Mouse (Mus musculus) CH12.LX (cell line): ENCODE data around the gene Dhdh. TPM values are rescaled to one million over a fixed set of nuclear protein-coding genes. Genes with fewer than 3 reads are reported as not detected.
"Not testable (repeated sequence)": the region's sequence is repeated elsewhere in the genome, so short reads cannot be mapped to it uniquely, and the experiment has no call there.

Source experiments
- DNase-seq: peaks from one replicate; pipeline ENCODE4 v3.0.0-alpha.2; 2013; ENCODE audit errors: extremely low read depth
- H3K27ac ChIP-seq: 2 replicates; pipeline ENCODE4 v1.5.1; 2012; ENCODE audit warnings: low read depth, mild to moderate bottlenecking, control low read depth, moderate library complexity; ENCODE audit not compliant: insufficient read depth
- H3K27me3 ChIP-seq: replicated peaks from 2 replicates; pipeline ENCODE3; 2012; ENCODE audit warnings: inconsistent platforms
- H3K36me3 ChIP-seq, 2 experiments: replicated peaks in 1 of 2; 2 replicates each; pipeline versions ENCODE3 to v1.6.1; 2012; ENCODE audit warnings: inconsistent platforms in 1 of 2, low read length in 1 of 2, mild to moderate bottlenecking in 1 of 2, mixed read lengths in 1 of 2, moderate library complexity in 1 of 2; ENCODE audit not compliant: control insufficient read depth in 1 of 2, insufficient read depth in 1 of 2
- H3K4me1 ChIP-seq, 2 experiments: 2 replicates each; pipeline ENCODE4 v1.6.1; 2012; ENCODE audit warnings: inconsistent platforms in 1 of 2, moderate library complexity in 1 of 2; ENCODE audit not compliant: insufficient read depth in 2 of 2, control insufficient read depth in 1 of 2
- H3K4me2 ChIP-seq: 2 replicates; pipeline ENCODE4 v1.6.1; 2012; ENCODE audit warnings: low read depth, mild to moderate bottlenecking, control low read depth; ENCODE audit not compliant: poor library complexity, insufficient read depth, severe bottlenecking
- H3K4me3 ChIP-seq, 3 experiments: fragments of 150-350 bp in 1 of 3; sonication (generic) in 1 of 3; replicated peaks in 1 of 3; 2 replicates each; pipeline versions ENCODE3 to v1.5.1; 2011 to 2012; ENCODE audit warnings: low read depth in 2 of 3, low read length in 2 of 3, mild to moderate bottlenecking in 2 of 3, moderate library complexity in 2 of 3, control low read depth in 1 of 3, improper control_type of control experiment in 1 of 3, inconsistent platforms in 1 of 3, mixed read lengths in 1 of 3; ENCODE audit not compliant: poor library complexity in 1 of 3
- H3K79me2 ChIP-seq: replicated peaks from 2 replicates; pipeline ENCODE4 v1.6.1; 2012; ENCODE audit warnings: mild to moderate bottlenecking, moderate library complexity; ENCODE audit not compliant: control insufficient read depth, poor library complexity, insufficient read depth, severe bottlenecking; ENCODE audit errors: extremely low read depth
- H3K9ac ChIP-seq: 2 replicates; pipeline ENCODE4 v1.6.1; 2012; ENCODE audit warnings: low read depth, mild to moderate bottlenecking, control low read depth, moderate library complexity; ENCODE audit not compliant: insufficient read depth
- H3K9me3 ChIP-seq: replicated peaks from 2 replicates; pipeline ENCODE3; 2012; ENCODE audit warnings: low read length, inconsistent platforms, mixed read lengths
- BHLHE40 ChIP-seq: IDR thresholded peaks from 2 replicates; pipeline ENCODE4 v1.6.1; 2011; ENCODE audit warnings: mild to moderate bottlenecking, low read depth, low read length, improper control_type of control experiment
- CHD1 ChIP-seq: IDR thresholded peaks from 2 replicates; pipeline ENCODE4 v1.6.1; 2012; ENCODE audit warnings: low read depth, low read length, improper control_type of control experiment, inconsistent platforms
- CTCF ChIP-seq, 2 experiments: IDR thresholded peaks in 1 of 2; conservative IDR thresholded peaks in 1 of 2; 2 replicates each; pipeline ENCODE4 v1.5.1; 2011 to 2012; ENCODE audit warnings: low read depth in 2 of 2, low read length in 2 of 2, improper control_type of control experiment in 1 of 2, inconsistent platforms in 1 of 2, mild to moderate bottlenecking in 1 of 2, moderate library complexity in 1 of 2
- E2F4 ChIP-seq: IDR thresholded peaks from 2 replicates; pipeline ENCODE4 v1.6.1; 2011; ENCODE audit warnings: low read depth, low read length, improper control_type of control experiment; ENCODE audit not compliant: insufficient replicate concordance
- ELF1 ChIP-seq: IDR thresholded peaks from 2 replicates; pipeline ENCODE4 v1.6.1; 2014; ENCODE audit warnings: low read depth, mild to moderate bottlenecking, inconsistent platforms, low read length, improper control_type of control experiment
- EP300 ChIP-seq: IDR thresholded peaks from 2 replicates; pipeline ENCODE4 v1.6.1; 2011; ENCODE audit warnings: low read length, improper control_type of control experiment
- GABPA ChIP-seq: IDR thresholded peaks from 2 replicates; pipeline ENCODE4 v1.6.1; 2012; ENCODE audit warnings: low read depth, low read length, improper control_type of control experiment, inconsistent platforms; ENCODE audit not compliant: insufficient replicate concordance
- IRF4 ChIP-seq: IDR thresholded peaks from 2 replicates; pipeline ENCODE4 v1.6.1; 2014; ENCODE audit warnings: low read depth, mild to moderate bottlenecking, inconsistent platforms, low read length, improper control_type of control experiment
- JUND ChIP-seq: conservative IDR thresholded peaks from 2 replicates; pipeline ENCODE4 v1.6.1; 2011; ENCODE audit warnings: low read depth, low read length, improper control_type of control experiment
- MAX ChIP-seq: IDR thresholded peaks from 2 replicates; pipeline ENCODE4 v1.6.1; 2011; ENCODE audit warnings: low read length, improper control_type of control experiment
- MAZ ChIP-seq: IDR thresholded peaks from 2 replicates; pipeline ENCODE4 v1.6.1; 2012; ENCODE audit warnings: low read depth, mild to moderate bottlenecking, inconsistent platforms, low read length, improper control_type of control experiment, moderate library complexity
- NELFE ChIP-seq: IDR thresholded peaks from 2 replicates; pipeline ENCODE4 v1.6.1; 2011; ENCODE audit warnings: low read depth, low read length, improper control_type of control experiment
- NRF1 ChIP-seq: IDR thresholded peaks from 2 replicates; pipeline ENCODE4 v1.6.1; 2014; ENCODE audit warnings: low read depth, mild to moderate bottlenecking, inconsistent platforms, low read length, improper control_type of control experiment, moderate library complexity
- POLR2A ChIP-seq: IDR thresholded peaks from 2 replicates; pipeline ENCODE4 v1.6.1; 2011; ENCODE audit warnings: low read depth, mild to moderate bottlenecking, improper control_type of control experiment, low read length
- POLR2AphosphoS2 ChIP-seq: IDR thresholded peaks from 2 replicates; pipeline ENCODE4 v1.6.1; 2011; ENCODE audit warnings: low read depth, low read length, improper control_type of control experiment
- RAD21 ChIP-seq: IDR thresholded peaks from 2 replicates; pipeline ENCODE4 v1.6.1; 2011; ENCODE audit warnings: low read depth, mild to moderate bottlenecking, low read length, improper control_type of control experiment, moderate library complexity
- SIN3A ChIP-seq: IDR thresholded peaks from 2 replicates; pipeline ENCODE4 v1.6.1; 2012; ENCODE audit warnings: low read length, improper control_type of control experiment, inconsistent platforms
- TBP ChIP-seq: conservative IDR thresholded peaks from 2 replicates; pipeline ENCODE4 v1.6.1; 2011; ENCODE audit warnings: low read depth, low read length, improper control_type of control experiment
- TCF12 ChIP-seq: IDR thresholded peaks from 2 replicates; pipeline ENCODE4 v1.6.1; 2014; ENCODE audit warnings: low read depth, mild to moderate bottlenecking, inconsistent platforms, low read length, improper control_type of control experiment
- UBTF ChIP-seq: IDR thresholded peaks from 2 replicates; pipeline ENCODE4 v1.6.1; 2012; ENCODE audit warnings: low read depth, mild to moderate bottlenecking, inconsistent platforms, low read length, improper control_type of control experiment, moderate library complexity
- USF1 ChIP-seq: IDR thresholded peaks from 2 replicates; pipeline ENCODE4 v1.6.1; 2014; ENCODE audit warnings: low read depth, mild to moderate bottlenecking, inconsistent platforms, low read length, improper control_type of control experiment
- USF2 ChIP-seq: conservative IDR thresholded peaks from 2 replicates; pipeline ENCODE4 v1.6.1; 2011; ENCODE audit warnings: low read depth, low read length, improper control_type of control experiment
- ZC3H11A ChIP-seq: IDR thresholded peaks from 2 replicates; pipeline ENCODE4 v1.6.1; 2012; ENCODE audit warnings: low read depth, mild to moderate bottlenecking, inconsistent platforms, low read length, improper control_type of control experiment
- ZNF384 ChIP-seq: IDR thresholded peaks from 2 replicates; pipeline ENCODE4 v1.6.1; 2012; ENCODE audit warnings: low read depth, low read length, improper control_type of control experiment, inconsistent platforms
- dilution Hi-C: fragments of 300-500 bp; cut with MboI; formaldehyde crosslinking; loops from 2 replicates; pipeline ENCODE4 v1.14.3; 2020; ENCODE audit warnings: low sequenced_read_pairs; ENCODE audit not compliant: extremely low pct_unique_long_range_greater_than_20kb, extremely low pct_ligation_motif_present
- in situ Hi-C: fragments of 300-500 bp; cut with MboI; formaldehyde crosslinking; loops from 3 replicates; pipeline ENCODE4 v1.14.3; 2019; ENCODE audit warnings: low sequenced_read_pairs, low pct_ligation_motif_present, low pct_unique_long_range_greater_than_20kb, mixed read lengths
- polyA plus RNA-seq: library from polyadenylated mRNA; unstranded; fragments of >175 nt; gene quantifications from 2 replicates; pipeline ENCODE4 v1.2.1, GENCODE M21; 2012; ENCODE audit warnings: low read depth; ENCODE audit not compliant: insufficient read length
- total RNA-seq, 2 experiments: library from RNA; depleted of rRNA; stranded (reverse); fragments of 300-350 nt in 1 of 2; fragments of >200 nt in 1 of 2; gene quantifications; 2 replicates each; pipeline ENCODE4 v1.2.3; 2012 to 2014

Gene Dhdh
- total and polyA plus RNA-seq, 3 experiments = 5.9 to 18.0 (median 7.2) TPM

DNA sequence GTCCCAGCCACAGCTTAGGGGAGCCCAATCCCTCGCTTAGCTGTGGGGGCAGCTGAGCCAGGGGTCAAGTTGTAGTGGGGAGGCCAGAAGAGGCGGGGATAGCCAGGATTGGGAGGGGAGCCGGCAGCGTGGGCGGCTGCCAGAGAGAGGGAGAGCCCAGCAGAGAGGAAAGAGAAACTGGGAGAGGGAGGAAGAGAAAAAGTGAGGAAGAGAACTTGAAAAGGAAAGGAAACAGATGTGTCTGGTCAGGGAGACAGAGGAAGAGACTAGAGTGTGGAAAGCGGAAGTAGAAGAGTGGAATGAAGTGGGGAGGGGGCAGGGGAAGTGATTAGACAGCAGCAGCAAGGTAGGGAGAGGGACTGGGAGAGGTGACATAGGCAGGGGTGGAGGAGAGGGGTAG, 40.9 kb upstream of the Dhdh start:
- no peaks in the 10 kb centered on the region for H3K9me3 ChIP-seq
- dilution Hi-C loops (no loop called here), in situ Hi-C loops (loop anchor here (10.0 kb wide), 1 partner anchor 55 kb away; no protein-coding TSS in a partner anchor)
- no peak for TF ChIP-seq TBP
- TF ChIP-seq EP300 = no peak
- 0 out of 2 replicates have a peak, but pooled peaks have one; percentile 16 for TF ChIP-seq MAZ
- no peak for TF ChIP-seq BHLHE40
- no peak for TF ChIP-seq POLR2AphosphoS2
- TF ChIP-seq RAD21 = no peak
- peak; percentile 35; the same call in 1 of the 2 replicates for TF ChIP-seq ELF1
- TF ChIP-seq IRF4 = no peak
- no peak for TF ChIP-seq USF1
- TF ChIP-seq UBTF = no peak
- DNase-seq = no peak
- H3K27me3 ChIP-seq = peaks cover 36% of the 10 kb centered on the region
- H3K4me3 ChIP-seq = no peak overlapping the region
- peak overlapping the region; percentile 25 for H3K4me2 ChIP-seq
- peaks cover 5 to 6% of the 10 kb centered on the region in 2 experiments for H3K36me3 ChIP-seq
- H3K79me2 ChIP-seq = peaks cover 11% of the 10 kb centered on the region
- H3K4me1 ChIP-seq = peaks cover 4 to 24% of the 10 kb centered on the region in 2 experiments; a peak in 3 of 4 replicates
- no peak overlapping the region for H3K27ac ChIP-seq
- H3K9ac ChIP-seq = no peak overlapping the region

DNA sequence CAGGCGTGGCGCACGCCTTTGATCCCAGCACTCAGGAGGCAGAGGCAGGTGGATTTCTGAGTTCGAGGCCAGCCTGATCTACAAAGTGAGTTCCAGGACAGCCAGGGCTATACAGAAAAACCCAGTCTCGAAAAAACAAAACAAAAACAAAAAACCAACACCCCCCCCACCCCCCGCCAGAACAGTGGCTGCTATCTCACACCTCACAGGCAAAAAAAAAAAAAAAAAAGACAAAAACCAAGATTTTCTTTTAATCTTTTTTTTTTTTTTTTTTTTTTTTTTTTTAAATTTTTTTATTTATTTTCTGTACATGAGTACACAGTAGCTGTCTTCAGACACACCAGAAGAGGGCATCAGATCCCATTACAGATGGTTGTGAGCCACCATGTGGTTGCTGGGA, 38.6 kb upstream of the Dhdh start:
- H3K9ac ChIP-seq, dilution Hi-C loops, H3K27ac ChIP-seq, H3K4me2 ChIP-seq, H3K4me3 ChIP-seq, H3K9me3 ChIP-seq, DNase-seq: not testable (repeated sequence)
- peaks cover 8 to 43% of the 10 kb centered on the region in 2 experiments for H3K4me1 ChIP-seq
- peaks cover 24% of the 10 kb centered on the region for H3K79me2 ChIP-seq
- H3K27me3 ChIP-seq = peaks cover 28% of the 10 kb centered on the region
- peak; percentile 25; the same call in 1 of the 2 replicates for TF ChIP-seq ZNF384
- peaks cover 19 to 25% of the 10 kb centered on the region in 2 experiments for H3K36me3 ChIP-seq
- in situ Hi-C loops = loop anchor here (10.0 kb wide), 1 partner anchor 58 kb away; no protein-coding TSS in a partner anchor

DNA sequence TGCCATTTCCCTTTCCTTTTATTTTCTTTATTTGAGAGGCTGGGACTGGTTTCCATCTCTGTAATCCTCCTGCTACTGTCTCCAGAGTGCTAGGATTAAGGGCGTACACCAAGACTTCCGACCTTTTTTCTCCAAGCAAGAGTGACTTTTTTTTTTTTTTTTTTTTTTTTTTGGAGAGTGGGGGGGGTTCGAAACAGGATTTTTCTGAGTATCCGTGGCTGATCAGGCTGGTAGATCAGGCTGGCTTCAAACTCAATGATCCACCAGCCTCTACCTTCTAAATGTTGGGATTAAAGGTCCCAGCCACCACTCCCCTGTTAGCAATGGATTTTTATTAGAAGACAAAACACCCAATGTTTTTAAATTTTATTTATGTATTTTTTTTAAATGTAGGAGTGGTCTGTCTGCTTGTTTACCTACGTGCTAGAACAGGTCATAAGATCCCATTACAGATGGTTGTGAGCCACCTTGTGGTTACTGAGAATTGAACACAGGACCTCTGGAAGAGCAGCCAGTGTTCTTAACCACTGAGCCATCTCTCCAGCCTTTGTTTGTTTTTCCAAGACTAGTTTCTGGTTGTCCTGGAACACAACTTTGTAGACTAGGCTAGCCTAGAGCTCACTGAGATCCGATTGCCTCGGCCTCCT, 38.0 kb upstream of the Dhdh start:
- in situ Hi-C loops = loop anchor here (10.0 kb wide), 1 partner anchor 58 kb away; no protein-coding TSS in a partner anchor
- peak; percentile 40 for DNase-seq
- Histone ChIP-seq H3K4me2 (peak overlapping the region; percentile 41; the same call in 1 of the 2 replicates), H3K27ac (peak overlapping the region; percentile 14; the same call in 1 of the 2 replicates), H3K9ac (peak overlapping the region; percentile 81), H3K79me2 (peaks cover 24% of the 10 kb centered on the region), H3K4me1 (peaks cover 8 to 45% of the 10 kb centered on the region in 2 experiments), H3K36me3 (peaks cover 19 to 29% of the 10 kb centered on the region in 2 experiments), H3K27me3 (peaks cover 22% of the 10 kb centered on the region), H3K9me3 (no peaks in the 10 kb centered on the region), H3K4me3 (peak overlapping the region; percentile 44 to 92 (median 59))
- dilution Hi-C loops = no loop called here
- peak; percentile 42 for TF ChIP-seq RAD21
- no peak for TF ChIP-seq SIN3A
- TF ChIP-seq CHD1 = no peak
- no peak for TF ChIP-seq USF2
- no peak for TF ChIP-seq POLR2AphosphoS2
- peak in 1 of 2 experiments; percentile 63; a peak in 2 of 4 replicates for TF ChIP-seq CTCF (conservative IDR thresholded peaks at IDR 0.05 in 1 of 2, IDR thresholded peaks at IDR 0.05 in 1 of 2; ENCODE audit: low read depth in 2 of 2, low read length in 2 of 2)
- TF ChIP-seq TBP = no peak
- TF ChIP-seq MAX = no peak
- no peak for TF ChIP-seq NELFE
- no peak for TF ChIP-seq POLR2A
- TF ChIP-seq GABPA = no peak
- TF ChIP-seq TCF12 = no peak
- no peak for TF ChIP-seq E2F4
- no peak; the same call in 1 of the 2 replicates for TF ChIP-seq JUND
- no peak for TF ChIP-seq MAZ
- no peak for TF ChIP-seq ELF1
- no peak for TF ChIP-seq ZC3H11A
- no peak for TF ChIP-seq NRF1
